Mouse (Mus musculus) hindbrain, embryonic 10.5 days (tissue): ENCODE data around the gene Spsb3. TPM values are rescaled to one million over a fixed set of nuclear protein-coding genes. Genes with fewer than 3 reads are reported as not detected.

Experiments used
- DNase-seq: peaks from one replicate; pipeline ENCODE4 v3.0.0-alpha.2; 2017; ENCODE audit warnings: low spot score
- H3K27ac ChIP-seq: fragments of 300-500 bp; sonication (generic); 2 replicates; pipeline ENCODE4 v1.5.1; 2016; ENCODE audit warnings: mild to moderate bottlenecking, moderate library complexity
- H3K27me3 ChIP-seq: fragments of 300-500 bp; sonication (generic); 2 replicates; pipeline ENCODE4 v1.6.1; 2016; ENCODE audit warnings: mild to moderate bottlenecking; ENCODE audit not compliant: poor library complexity, insufficient read depth, severe bottlenecking
- H3K36me3 ChIP-seq: fragments of 300-500 bp; sonication (generic); 2 replicates; pipeline ENCODE4 v1.6.1; 2016; ENCODE audit warnings: mild to moderate bottlenecking, moderate library complexity
- H3K4me1 ChIP-seq: fragments of 300-500 bp; sonication (generic); replicated peaks from 2 replicates; pipeline ENCODE4 v1.6.1; 2016; ENCODE audit warnings: mild to moderate bottlenecking
- H3K4me3 ChIP-seq: fragments of 300-500 bp; sonication (generic); 2 replicates; pipeline ENCODE4 v1.5.1; 2016; ENCODE audit warnings: mild to moderate bottlenecking, moderate library complexity
- H3K9me3 ChIP-seq: fragments of 300-500 bp; sonication (generic); 2 replicates; pipeline ENCODE4 v1.6.1; 2016; ENCODE audit warnings: mild to moderate bottlenecking, moderate library complexity
- WGBS: fragments of 180-500 bp; shearing (Covaris S2); methylation state at CpG from one replicate; pipeline ENCODE4 v1.1.7; 2016; 5-methylcytosine and 5-hydroxymethylcytosine counted together
- polyA plus RNA-seq: library from polyadenylated mRNA; unstranded; fragments of >200 nt; fragmentation: Nextera tagmentation; extraction: Ambion mirVana; gene quantifications from 2 replicates; pipeline ENCODE4 v1.2.1, GENCODE M21; 2016

Spsb3 gene
- polyA plus RNA-seq, 1 experiment from 2014 or later, result 53.4 TPM

DNA sequence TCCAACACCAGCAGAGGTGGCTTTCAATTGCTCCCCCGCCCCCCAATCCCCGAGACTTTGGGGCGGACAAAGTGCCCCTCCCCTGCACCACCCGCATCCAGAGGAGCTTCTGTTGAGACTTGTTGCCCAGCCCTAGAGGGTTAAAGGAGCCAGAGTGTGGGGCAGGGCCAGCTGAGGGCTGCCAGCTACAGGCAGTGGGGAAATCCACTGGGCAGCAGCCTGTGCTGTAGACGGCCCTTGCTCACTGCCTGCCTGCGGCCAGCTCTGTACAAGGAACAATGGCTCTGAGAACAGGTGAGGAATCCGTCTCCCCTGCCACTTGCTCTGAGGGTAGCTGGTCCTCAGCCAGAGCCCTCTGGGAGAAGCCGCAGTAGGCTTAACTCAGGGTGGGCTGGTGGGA is 7.9 kb upstream of the Spsb3 start:
- H3K27ac ChIP-seq, result peak overlapping the region; percentile 70
- H3K4me3 ChIP-seq, result no peak overlapping the region
- WGBS, result 76% methylated on average over 8 of the region's 8 CpGs
- peaks cover 26% of the 10 kb centered on the region for H3K4me1 ChIP-seq
- H3K36me3 ChIP-seq, result peaks cover 18% of the 10 kb centered on the region
- no peaks in the 10 kb centered on the region for H3K9me3 ChIP-seq
- DNase-seq, result no peak
- no peaks in the 10 kb centered on the region for H3K27me3 ChIP-seq

GRCm38 (mm10) chr17:24881738-24882440 is 4.6 kb upstream of the Spsb3 start:
- H3K36me3 ChIP-seq, result peaks cover 33% of the 10 kb centered on the region
- peaks cover 43% of the 10 kb centered on the region for H3K4me1 ChIP-seq
- DNase-seq, result peak; percentile 56
- H3K9me3 ChIP-seq, result no peaks in the 10 kb centered on the region
- 0 out of 2 replicates have a peak overlapping the region, but pooled peaks have one; percentile 17 for H3K27ac ChIP-seq
- no peak overlapping the region for H3K4me3 ChIP-seq
- 50% methylated on average over 7 of the region's 7 CpGs for WGBS
- H3K27me3 ChIP-seq, result no peaks in the 10 kb centered on the region

DNA sequence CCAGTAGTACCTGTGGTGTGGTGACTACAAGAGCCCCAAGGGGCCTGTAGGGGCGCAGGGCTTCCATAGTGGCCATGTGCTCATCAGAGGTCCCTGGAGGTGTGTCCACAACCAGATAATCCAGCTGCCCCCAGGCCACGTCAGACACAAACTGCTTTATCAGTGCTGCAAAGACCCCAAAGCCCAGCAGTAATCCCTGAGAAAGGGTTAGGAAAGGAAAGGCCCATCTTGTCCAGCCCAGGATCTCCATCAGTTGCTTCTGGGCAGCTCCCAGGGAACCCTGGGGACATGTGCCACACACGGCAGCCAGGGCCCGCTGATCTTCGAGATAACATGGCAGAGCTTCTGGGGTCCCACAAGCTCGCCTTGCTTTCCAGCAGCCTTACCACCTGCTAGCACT is 2.1 kb upstream of the Spsb3 start:
- Histone ChIP-seq H3K36me3 (peaks cover 42% of the 10 kb centered on the region), H3K27me3 (no peaks in the 10 kb centered on the region), H3K4me3 (peak overlapping the region; percentile 93; the same call in 1 of the 2 replicates), H3K9me3 (no peaks in the 10 kb centered on the region), H3K4me1 (peaks cover 38% of the 10 kb centered on the region), H3K27ac (no peak overlapping the region)
- 89% methylated on average over 6 of the region's 6 CpGs for WGBS
- DNase-seq, result no peak

- peak overlapping the region; percentile 73 for H3K27ac ChIP-seq
- 27% methylated on average over 22 of the region's 22 CpGs for WGBS
Measured at GRCm38 (mm10) chr17:24885356-24886133, 898 bp upstream of the Spsb3 start.

DNA sequence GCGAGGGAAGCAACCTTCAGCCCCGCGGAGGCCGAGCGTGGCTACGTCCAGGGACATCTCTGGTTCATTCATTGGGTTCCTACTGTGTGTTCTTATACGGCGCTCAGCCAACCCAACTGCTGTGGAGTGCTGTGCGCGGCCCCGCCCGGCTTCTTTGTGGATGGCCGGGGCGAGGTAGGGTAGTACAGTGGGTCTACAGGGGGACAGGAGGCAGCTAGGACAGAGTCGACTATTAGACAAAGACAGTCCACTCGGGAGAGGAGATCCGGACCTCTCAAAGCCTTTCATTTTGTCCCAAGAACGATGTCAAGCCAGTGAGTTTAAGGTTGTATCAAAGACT is 459 bp downstream of the Spsb3 start:
- H3K4me1 ChIP-seq, result peaks cover 32% of the 10 kb centered on the region
- no peaks in the 10 kb centered on the region for H3K9me3 ChIP-seq
- H3K27ac ChIP-seq, result peak overlapping the region; percentile 91
- no peak for DNase-seq
- WGBS, result 1% methylated on average over 18 of the region's 18 CpGs
- H3K4me3 ChIP-seq, result peak overlapping the region; percentile 93
- H3K27me3 ChIP-seq, result no peaks in the 10 kb centered on the region
- peaks cover 66% of the 10 kb centered on the region for H3K36me3 ChIP-seq

More at GRCm38 (mm10) chr17:24885356-24886133, 898 bp upstream of the Spsb3 start:
- H3K4me3 ChIP-seq, result peak overlapping the region; percentile 93
- H3K4me1 ChIP-seq, result peaks cover 38% of the 10 kb centered on the region
- peaks cover 54% of the 10 kb centered on the region for H3K36me3 ChIP-seq
- H3K9me3 ChIP-seq, result no peaks in the 10 kb centered on the region
- no peak for DNase-seq
- no peaks in the 10 kb centered on the region for H3K27me3 ChIP-seq

GRCm38 (mm10) chr17:24887291-24888080 is 1.0 kb downstream of the Spsb3 start:
- peak overlapping the region; percentile 91 for H3K27ac ChIP-seq
- no peaks in the 10 kb centered on the region for H3K9me3 ChIP-seq
- H3K36me3 ChIP-seq, result peaks cover 66% of the 10 kb centered on the region
- no peak for DNase-seq
- H3K4me3 ChIP-seq, result peak overlapping the region; percentile 93
- H3K4me1 ChIP-seq, result peaks cover 32% of the 10 kb centered on the region
- H3K27me3 ChIP-seq, result no peaks in the 10 kb centered on the region
- 68% methylated on average over 18 of the region's 18 CpGs for WGBS

- peaks cover 39% of the 10 kb centered on the region for H3K4me1 ChIP-seq
- 92% methylated on average over 3 of the region's 3 CpGs for WGBS
- peaks cover 63% of the 10 kb centered on the region for H3K36me3 ChIP-seq
- H3K9me3 ChIP-seq, result no peaks in the 10 kb centered on the region
- H3K27ac ChIP-seq, result no peak overlapping the region
- no peaks in the 10 kb centered on the region for H3K27me3 ChIP-seq
- H3K4me3 ChIP-seq, result no peak overlapping the region
- DNase-seq, result no peak
Measured at GRCm38 (mm10) chr17:24888862-24889261, 2.4 kb downstream of the Spsb3 start.

- Histone ChIP-seq H3K36me3 (peaks cover 51% of the 10 kb centered on the region), H3K4me1 (peaks cover 39% of the 10 kb centered on the region), H3K27me3 (no peaks in the 10 kb centered on the region), H3K4me3 (0 out of 2 replicates have a peak overlapping the region, but pooled peaks have one; percentile 3), H3K9me3 (no peaks in the 10 kb centered on the region), H3K27ac (no peak overlapping the region)
- DNase-seq, result no peak
- WGBS, result 91% methylated on average over 19 of the region's 19 CpGs
Measured at GRCm38 (mm10) chr17:24890151-24891092, 4.0 kb downstream of the Spsb3 start.

- H3K9me3 ChIP-seq, result no peaks in the 10 kb centered on the region
- no peaks in the 10 kb centered on the region for H3K27me3 ChIP-seq
- H3K4me1 ChIP-seq, result peaks cover 42% of the 10 kb centered on the region
- H3K4me3 ChIP-seq, result 0 out of 2 replicates have a peak overlapping the region, but pooled peaks have one; percentile 3
- 87% methylated on average over 13 of the region's 13 CpGs for WGBS
- no peak overlapping the region for H3K27ac ChIP-seq
- H3K36me3 ChIP-seq, result peaks cover 51% of the 10 kb centered on the region
- DNase-seq, result no peak
Measured at GRCm38 (mm10) chr17:24891321-24891720, 4.9 kb downstream of the Spsb3 start.

DNA sequence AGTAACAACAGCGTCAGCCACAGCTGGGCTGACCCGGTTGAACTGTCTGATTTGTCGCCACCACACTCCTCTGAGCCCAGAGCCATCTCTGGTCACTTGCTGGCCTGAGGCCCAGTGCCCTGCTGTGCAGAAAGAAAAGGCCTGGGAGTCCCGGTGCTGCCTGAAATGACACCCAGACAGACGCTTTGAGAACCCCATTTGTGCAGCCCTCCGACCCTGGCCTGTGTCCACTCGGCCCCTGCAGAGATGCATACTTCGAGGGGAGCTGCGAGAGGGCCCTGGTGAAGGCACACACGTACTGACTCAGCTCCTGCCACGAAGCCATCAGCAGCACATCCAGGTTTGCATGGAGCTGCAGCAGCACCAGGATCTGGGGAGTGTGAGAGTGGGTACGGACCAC is 6.3 kb downstream of the Spsb3 start:
- no peaks in the 10 kb centered on the region for H3K27me3 ChIP-seq
- H3K36me3 ChIP-seq, result peaks cover 63% of the 10 kb centered on the region
- H3K27ac ChIP-seq, result no peak overlapping the region
- DNase-seq, result no peak
- no peaks in the 10 kb centered on the region for H3K9me3 ChIP-seq
- H3K4me1 ChIP-seq, result peaks cover 47% of the 10 kb centered on the region
- H3K4me3 ChIP-seq, result peak overlapping the region; percentile 27
- 89% methylated on average over 12 of the region's 12 CpGs for WGBS

GRCm38 (mm10) chr17:24893276-24893675 is 6.8 kb downstream of the Spsb3 start:
- Histone ChIP-seq H3K27me3 (no peaks in the 10 kb centered on the region), H3K4me1 (peaks cover 48% of the 10 kb centered on the region), H3K36me3 (peaks cover 68% of the 10 kb centered on the region), H3K4me3 (peak overlapping the region; percentile 94; the same call in 1 of the 2 replicates), H3K9me3 (no peaks in the 10 kb centered on the region), H3K27ac (no peak overlapping the region)
- WGBS, result 99% methylated on average over 2 of the region's 2 CpGs
- DNase-seq, result no peak
